Mouse (Mus musculus): ENCODE data around the gene Uba5.

GRCm38 (mm10) chr9:104099060-104099459 lies 36.1 kb upstream of the Uba5 start:
- no peak for TF ChIP-seq CTCF (IDR thresholded peaks at IDR 0.05; ENCODE audit: extremely low read depth, insufficient read depth, low read length)
- TF ChIP-seq POLR2A (IDR thresholded peaks at IDR 0.05; ENCODE audit: extremely low read depth, insufficient read depth, low read length) = no peak
